Mouse (Mus musculus) activated CD4-positive, CD25-positive, alpha-beta regulatory T cell (primary cell): ENCODE results near the gene Mthfsd. TPM values are rescaled to one million over a fixed set of nuclear protein-coding genes. Genes with fewer than 3 reads are reported as not detected.

Experiments used
- polyA plus RNA-seq, 2 experiments: library from polyadenylated mRNA; unstranded; fragments of 100-300 nt; shearing (Covaris generic); gene quantifications; one replicate each; pipeline ENCODE4 v1.2.1; 2017

Mthfsd gene
- 10 to 100 TPM; 28.4 to 40.4 TPM for polyA plus RNA-seq

DNA sequence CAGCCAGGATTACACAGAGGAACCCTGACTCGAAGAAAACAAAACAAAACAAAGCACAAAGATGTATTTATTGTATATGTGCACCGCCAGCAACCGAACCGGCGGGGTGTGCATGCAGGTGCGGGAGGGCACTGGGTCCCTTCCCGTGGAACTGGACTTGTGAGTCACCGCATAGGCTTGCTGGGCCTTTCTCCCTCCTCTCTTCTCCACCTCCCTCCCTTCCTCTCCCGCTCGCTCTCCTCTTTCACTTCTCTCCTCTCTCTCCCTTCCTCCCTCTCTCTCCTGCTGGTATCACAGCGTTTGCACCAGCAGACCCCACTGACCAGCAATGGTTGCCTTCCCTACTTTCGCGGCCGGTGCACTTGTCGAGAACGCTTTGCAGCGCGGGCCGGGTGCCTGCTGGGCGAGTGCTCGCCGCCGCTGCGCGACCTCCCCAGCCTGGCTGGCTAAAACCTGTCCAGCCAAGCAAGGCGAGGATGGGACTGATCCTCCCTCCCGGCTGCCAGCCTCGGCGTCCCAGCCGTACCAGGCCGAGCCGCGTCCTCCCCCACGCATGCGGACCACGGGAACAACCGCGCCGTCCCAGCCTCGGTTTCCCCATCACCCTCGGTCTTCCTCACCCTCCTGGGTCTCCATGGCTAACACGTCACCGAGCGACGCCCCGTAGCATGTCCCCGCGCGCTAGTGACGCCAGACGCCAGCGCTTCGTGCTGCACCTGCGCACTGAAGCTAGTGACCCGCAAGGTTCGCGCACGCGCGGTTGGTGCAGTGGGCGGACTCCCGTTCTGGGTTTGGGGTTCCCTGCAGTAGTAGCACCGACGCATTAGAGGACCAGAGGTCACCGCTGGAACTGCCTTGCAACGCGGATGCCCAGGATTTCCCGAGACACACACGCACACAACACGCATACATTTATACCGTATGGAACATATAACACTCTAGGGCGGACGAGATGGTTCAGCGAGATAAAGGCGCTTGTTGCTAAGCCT lies at the start of gene Mthfsd:
Gene Mthfsd (minus strand): TSS at position 725 of the 989 bp plus-strand sequence.

DNA sequence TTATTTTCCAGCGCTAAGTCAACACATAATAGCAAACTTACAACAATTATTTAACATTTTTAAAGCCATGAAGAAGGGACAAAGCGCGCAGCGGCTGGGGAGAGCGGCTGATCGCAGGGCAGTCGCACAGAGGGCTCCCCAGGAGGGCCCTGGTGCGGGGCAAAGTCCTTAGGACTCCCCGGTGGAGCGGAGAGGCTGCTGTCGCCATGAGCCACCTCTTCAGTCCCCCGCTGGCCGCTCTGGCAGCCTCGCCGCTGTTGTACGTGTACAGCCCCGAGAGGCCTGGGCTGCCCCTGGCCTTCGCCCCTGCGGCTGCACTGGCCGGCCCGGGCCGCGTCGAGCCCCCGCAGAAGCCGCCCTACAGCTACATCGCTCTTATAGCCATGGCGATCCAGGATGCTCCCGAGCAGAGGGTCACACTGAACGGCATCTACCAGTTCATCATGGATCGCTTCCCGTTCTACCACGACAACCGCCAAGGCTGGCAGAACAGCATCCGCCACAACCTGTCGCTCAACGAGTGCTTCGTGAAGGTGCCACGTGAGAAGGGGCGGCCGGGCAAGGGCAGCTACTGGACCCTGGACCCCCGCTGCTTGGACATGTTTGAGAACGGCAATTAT lies 19.7 kb upstream of the Mthfsd start, which contains the start of gene Foxl1:
Gene Foxl1 (plus strand): TSS at position 185 of the 620 bp plus-strand sequence.

DNA sequence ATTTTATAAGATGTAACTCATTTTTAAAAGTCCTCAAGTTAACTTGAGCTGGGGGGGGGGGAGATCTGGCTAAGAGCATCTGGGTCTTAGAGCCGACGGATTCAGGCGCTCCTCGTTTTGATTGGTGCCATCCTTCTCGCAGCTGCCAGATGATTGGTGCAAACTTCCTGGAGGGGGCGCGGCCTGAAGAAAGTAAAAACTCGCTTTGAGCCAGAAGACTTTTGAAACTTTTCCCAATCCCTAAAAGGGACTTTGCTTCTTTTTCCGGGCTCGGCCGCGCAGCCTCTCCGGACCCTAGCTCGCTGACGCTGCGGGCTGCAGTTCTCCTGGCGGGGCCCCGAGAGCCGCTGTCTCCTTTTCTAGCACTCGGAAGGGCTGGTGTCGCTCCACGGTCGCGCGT lies 7.8 kb upstream of the Mthfsd start, which contains the start of gene Foxc2:
Gene Foxc2 (plus strand): TSS at position 224 of the 400 bp plus-strand sequence.

DNA sequence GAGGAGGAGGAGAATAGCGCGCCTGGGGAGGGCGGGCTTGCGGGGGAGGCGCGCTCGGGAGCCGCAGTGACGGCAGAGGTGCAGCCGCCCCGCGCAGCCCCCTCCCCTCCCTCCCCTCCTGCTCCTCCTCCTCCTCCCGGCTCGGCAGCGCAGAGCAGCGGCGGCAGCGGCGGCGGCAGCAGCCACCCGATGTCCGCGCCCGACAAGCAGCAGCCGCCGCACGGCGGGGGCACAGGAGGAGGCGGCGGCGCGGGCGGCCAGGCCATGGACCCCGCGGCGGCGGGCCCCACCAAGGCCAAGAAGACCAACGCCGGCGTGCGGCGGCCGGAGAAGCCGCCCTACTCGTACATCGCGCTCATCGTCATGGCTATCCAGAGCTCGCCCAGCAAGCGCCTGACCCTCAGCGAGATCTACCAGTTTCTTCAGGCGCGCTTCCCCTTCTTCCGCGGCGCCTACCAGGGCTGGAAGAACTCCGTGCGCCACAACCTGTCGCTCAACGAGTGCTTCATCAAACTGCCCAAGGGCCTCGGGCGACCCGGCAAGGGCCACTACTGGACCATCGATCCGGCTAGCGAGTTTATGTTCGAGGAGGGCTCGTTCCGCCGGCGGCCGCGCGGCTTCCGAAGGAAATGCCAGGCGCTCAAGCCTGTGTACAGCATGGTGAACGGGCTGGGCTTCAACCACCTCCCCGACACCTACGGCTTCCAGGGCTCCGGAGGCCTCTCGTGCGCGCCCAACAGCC lies 23.8 kb downstream of the Mthfsd start, which contains the start of gene Foxf1:
Gene Foxf1 (plus strand): TSS at position 177 of the 742 bp plus-strand sequence.

Other genes starting within 250 kb of the Mthfsd start
- gene Foxf1, start 24.0 kb downstream of the Mthfsd start, polyA plus RNA-seq = not detected
- gene Foxc2, start 7.8 kb upstream of the Mthfsd start, polyA plus RNA-seq = not detected
- under 1 TPM in 1 of 2 experiments, not detected in 1; 0.06 TPM for gene Foxl1, start 19.5 kb upstream of the Mthfsd start, polyA plus RNA-seq